Mouse (Mus musculus) adrenal gland, postnatal 4 days (tissue): Measurements from ENCODE around the gene Gm45234. TPM values are rescaled to one million over a fixed set of nuclear protein-coding genes. Genes with fewer than 3 reads are reported as not detected.

Source experiments
- microRNA-seq: library from miRNA; unstranded; fragments of <30 nt; microRNA quantifications from one replicate; pipeline ENCODE4 v1.2.0, GENCODE M21; 2021
- total RNA-seq, 2 experiments: library from RNA; stranded (reverse); gene quantifications; 2 replicates each; pipeline ENCODE4 v1.2.3; 2021

Gene Gm45234
- total RNA-seq, 2 experiments from 2014 or later, result 2.2 TPM; not detected in 1

Small RNAs within 50 kb of the gene (microRNA-seq; reads per million reads assigned to microRNA genes)
- gene Mir141 (123 reads per million, percentile 49 among the genes with 10 or more reads in this experiment), gene Mir200c (985 reads per million, percentile 76 among the genes with 10 or more reads in this experiment)

Other genes with a start within 250 kb of the Gm45234 start
- gene C1ra, start 243.6 kb downstream of the Gm45234 start, total RNA-seq, result 10 to 100 TPM; 36.8 to 48.1 TPM
- gene C1s1, start 213.7 kb downstream of the Gm45234 start, total RNA-seq, result 10 to 100 TPM; 48.1 to 66.6 TPM
- 1 to 10 TPM; 3.6 to 5.6 TPM for gene C1rb, start 185.7 kb downstream of the Gm45234 start, total RNA-seq
- 1 to 10 TPM; 1.7 to 2.5 TPM for gene C1s2, start 119.9 kb downstream of the Gm45234 start, total RNA-seq
- 100 to 1,000 TPM in 1 of 2 experiments, 10 to 100 TPM in 1; 99.6 to 105 TPM for gene Lpcat3, start 93.0 kb downstream of the Gm45234 start, total RNA-seq
- 100 to 1,000 TPM in 1 of 2 experiments, 10 to 100 TPM in 1; 99.3 to 101 TPM for gene Emg1, start 43.8 kb downstream of the Gm45234 start, total RNA-seq
- gene Phb2, start 43.7 kb downstream of the Gm45234 start, total RNA-seq, result 100 to 1,000 TPM; 400 to 439 TPM
- gene Ptpn6, start 17.3 kb downstream of the Gm45234 start, total RNA-seq, result 1 to 10 TPM; 8.3 to 8.4 TPM
- 100 to 1,000 TPM; 313 TPM for gene Grcc10, start 14.6 kb downstream of the Gm45234 start, total RNA-seq
- gene Atn1, start 503 bp upstream of the Gm45234 start, total RNA-seq, result 100 to 1,000 TPM in 1 of 2 experiments, 10 to 100 TPM in 1; 99.7 to 111 TPM
- gene Eno2, start 13.7 kb upstream of the Gm45234 start, total RNA-seq, result 10 to 100 TPM; 17.9 to 28.3 TPM
- not detected for gene Lrrc23, start 23.7 kb upstream of the Gm45234 start, total RNA-seq
- gene Spsb2, start 52.6 kb upstream of the Gm45234 start, total RNA-seq, result 10 to 100 TPM; 18.7 to 19.2 TPM
- 100 to 1,000 TPM; 422 to 439 TPM for gene Tpi1, start 58.3 kb upstream of the Gm45234 start, total RNA-seq
- 100 to 1,000 TPM; 141 to 148 TPM for gene Usp5, start 73.5 kb upstream of the Gm45234 start, total RNA-seq
- gene Cdca3, start 73.5 kb upstream of the Gm45234 start, total RNA-seq, result 10 to 100 TPM; 50.6 to 58.6 TPM
- gene Gnb3, start 84.3 kb upstream of the Gm45234 start, total RNA-seq, result 10 to 100 TPM; 13.9 to 16.3 TPM
- gene P3h3, start 101.7 kb upstream of the Gm45234 start, total RNA-seq, result 10 to 100 TPM; 47.3 to 52.2 TPM
- 1 to 10 TPM; 5.1 to 5.6 TPM for gene Gpr162, start 108.0 kb upstream of the Gm45234 start, total RNA-seq
- under 1 TPM; 0.62 to 0.84 TPM for gene Cd4, start 132.2 kb upstream of the Gm45234 start, total RNA-seq
- gene Lag3, start 155.7 kb upstream of the Gm45234 start, total RNA-seq, result 1 to 10 TPM; 1.5 to 1.7 TPM
- 100 to 1,000 TPM; 692 to 728 TPM for gene Ptms, start 164.1 kb upstream of the Gm45234 start, total RNA-seq
- 100 to 1,000 TPM; 257 to 265 TPM for gene Mlf2, start 175.4 kb upstream of the Gm45234 start, total RNA-seq
- 100 to 1,000 TPM; 143 to 151 TPM for gene Cops7a, start 209.5 kb upstream of the Gm45234 start, total RNA-seq
- gene Pianp, start 240.7 kb upstream of the Gm45234 start, total RNA-seq, result 10 to 100 TPM in 1 of 2 experiments, 1 to 10 TPM in 1; 6.2 to 11.1 TPM